Mouse (Mus musculus) forebrain, postnatal 0 days (tissue): ENCODE measurements around the gene Tas2r119. TPM values are rescaled to one million over a fixed set of nuclear protein-coding genes. Genes with fewer than 3 reads are reported as not detected.
"Not testable (repeated sequence)": the region's sequence is repeated elsewhere in the genome, so short reads cannot be mapped to it uniquely, and the experiment has no call there.

ENCODE experiments used
- ATAC-seq: fragments of 200-750 bp; cut with Nextera tagmentation; 2 replicates; pipeline ENCODE4 v1.8.0; 2017; ENCODE audit warnings: mild to moderate bottlenecking, moderate library complexity
- DNase-seq: peaks from one replicate; pipeline ENCODE4 v3.0.0-alpha.2; 2015
- H3K27ac ChIP-seq: fragments of 300-500 bp; sonication (generic); 2 replicates; pipeline ENCODE4 v1.5.1; 2014; ENCODE audit warnings: low read depth, mild to moderate bottlenecking, antibody characterized with exemption, low read length, moderate library complexity, mixed read lengths
- H3K27me3 ChIP-seq: fragments of 300-500 bp; sonication (generic); 2 replicates; pipeline ENCODE4 v1.6.1; 2014; ENCODE audit warnings: mild to moderate bottlenecking, low read length, mixed read lengths; ENCODE audit not compliant: insufficient read depth
- H3K36me3 ChIP-seq: fragments of 300-500 bp; sonication (generic); 2 replicates; pipeline ENCODE4 v1.6.1; 2014; ENCODE audit warnings: mild to moderate bottlenecking, moderate library complexity; ENCODE audit not compliant: insufficient read depth
- H3K4me1 ChIP-seq: fragments of 300-500 bp; sonication (generic); 2 replicates; pipeline ENCODE4 v1.6.1; 2014; ENCODE audit warnings: antibody characterized with exemption; ENCODE audit not compliant: insufficient read depth
- H3K4me2 ChIP-seq: fragments of 300-500 bp; sonication (generic); 2 replicates; pipeline ENCODE4 v1.6.1; 2014; ENCODE audit warnings: low read depth, mild to moderate bottlenecking, moderate library complexity
- H3K4me3 ChIP-seq: fragments of 300-500 bp; sonication (generic); 2 replicates; pipeline ENCODE4 v1.5.1; 2014; ENCODE audit warnings: low read depth, low read length, mixed read lengths
- H3K9ac ChIP-seq: fragments of 300-500 bp; sonication (generic); 2 replicates; pipeline ENCODE4 v1.6.1; 2014; ENCODE audit warnings: mild to moderate bottlenecking
- H3K9me3 ChIP-seq: fragments of 300-500 bp; sonication (generic); 2 replicates; pipeline ENCODE4 v1.6.1; 2016; ENCODE audit warnings: low read length
- CTCF ChIP-seq: sonication (generic); IDR thresholded peaks from 2 replicates; pipeline ENCODE4 v1.5.1; 2016; ENCODE audit warnings: antibody characterized with exemption, control low read depth, low read depth
- WGBS: fragments of 180-500 bp; shearing (Covaris S2); extraction: QIAGEN DNeasy Blood & Tissue Kit; methylation state at CpG from one replicate; pipeline ENCODE4 v1.1.7; 2014; 5-methylcytosine and 5-hydroxymethylcytosine counted together
- polyA plus RNA-seq: library from polyadenylated mRNA; unstranded; fragments of >200 nt; fragmentation: Nextera tagmentation; extraction: Ambion mirVana; gene quantifications from 2 replicates; pipeline ENCODE4 v1.2.1, GENCODE M21; 2015
- total RNA-seq: library from RNA; depleted of rRNA; stranded (reverse); fragments of >200 nt; gene quantifications from 2 replicates; pipeline ENCODE4 v1.2.3, GENCODE M21; 2014

Tas2r119 gene
- total and polyA plus RNA-seq, 2 experiments from 2014 or later, result not detected

GRCm38 (mm10) chr15:32190436-32190835 is 13.3 kb downstream of the Tas2r119 start:
- Histone ChIP-seq H3K9me3 (no peaks in the 10 kb centered on the region), H3K4me2 (no peak overlapping the region), H3K4me3 (no peak overlapping the region), H3K4me1 (no peaks in the 10 kb centered on the region), H3K9ac (no peak overlapping the region), H3K36me3 (no peaks in the 10 kb centered on the region), H3K27me3 (no peaks in the 10 kb centered on the region), H3K27ac (no peak overlapping the region)
- no peak for DNase-seq
- WGBS, result 90% methylated on average over 6 of the region's 6 CpGs
- no peak for TF ChIP-seq CTCF
- no peak for ATAC-seq

- Histone ChIP-seq H3K27ac (no peak overlapping the region), H3K9ac (no peak overlapping the region), H3K27me3 (no peaks in the 10 kb centered on the region), H3K36me3 (no peaks in the 10 kb centered on the region), H3K4me2 (no peak overlapping the region), H3K4me1 (no peaks in the 10 kb centered on the region), H3K4me3 (no peak overlapping the region), H3K9me3 (no peaks in the 10 kb centered on the region)
- WGBS, result 70% methylated on average over 1 of the region's 1 CpGs
- TF ChIP-seq CTCF, result no peak
- ATAC-seq (no peak), DNase-seq (no peak)
Observed at GRCm38 (mm10) chr15:32192948-32193347, 15.9 kb downstream of the Tas2r119 start.

GRCm38 (mm10) chr15:32198076-32198475 is 21.0 kb downstream of the Tas2r119 start:
- Histone ChIP-seq H3K4me1 (no peaks in the 10 kb centered on the region; the same call in 1 of the 2 replicates), H3K27me3 (no peaks in the 10 kb centered on the region), H3K4me2 (no peak overlapping the region), H3K4me3 (no peak overlapping the region), H3K27ac (no peak overlapping the region), H3K9me3 (no peaks in the 10 kb centered on the region), H3K36me3 (no peaks in the 10 kb centered on the region), H3K9ac (no peak overlapping the region)
- no peak for TF ChIP-seq CTCF
- ATAC-seq (no peak), DNase-seq (no peak)
- WGBS, result 76% methylated on average over 9 of the region's 9 CpGs

GRCm38 (mm10) chr15:32198561-32198960 is 21.5 kb downstream of the Tas2r119 start:
- WGBS, result 66% methylated on average over 5 of the region's 5 CpGs
- no peak for ATAC-seq

GRCm38 (mm10) chr15:32203242-32203641 is 26.2 kb downstream of the Tas2r119 start:
- Histone ChIP-seq H3K9ac (no peak overlapping the region), H3K4me3 (no peak overlapping the region), H3K27ac (no peak overlapping the region), H3K27me3 (no peaks in the 10 kb centered on the region), H3K36me3 (no peaks in the 10 kb centered on the region), H3K9me3 (no peaks in the 10 kb centered on the region), H3K4me2 (no peak overlapping the region), H3K4me1 (no peaks in the 10 kb centered on the region; the same call in 1 of the 2 replicates)
- 79% methylated on average over 5 of the region's 5 CpGs for WGBS
- DNase-seq (peak; percentile 11), ATAC-seq (no peak)
- TF ChIP-seq CTCF, result 0 out of 2 replicates have a peak, but pooled peaks have one; percentile 14

More at GRCm38 (mm10) chr15:32198561-32198960, 21.5 kb downstream of the Tas2r119 start:
- DNase-seq, result no peak
- no peaks in the 10 kb centered on the region for H3K9me3 ChIP-seq
- H3K9ac ChIP-seq, result no peak overlapping the region
- H3K27me3 ChIP-seq, result no peaks in the 10 kb centered on the region
- no peak overlapping the region for H3K4me2 ChIP-seq
- no peak for TF ChIP-seq CTCF
- H3K36me3 ChIP-seq, result no peaks in the 10 kb centered on the region
- no peak overlapping the region for H3K4me3 ChIP-seq
- no peak overlapping the region for H3K27ac ChIP-seq
- no peaks in the 10 kb centered on the region; the same call in 1 of the 2 replicates for H3K4me1 ChIP-seq

GRCm38 (mm10) chr15:32204908-32205307 is 27.8 kb downstream of the Tas2r119 start:
- DNase-seq (no peak), ATAC-seq (peak; percentile 50)
- WGBS, result 84% methylated on average over 10 of the region's 10 CpGs
- no peaks in the 10 kb centered on the region for H3K4me1 ChIP-seq
- no peaks in the 10 kb centered on the region for H3K9me3 ChIP-seq
- no peak for TF ChIP-seq CTCF
- no peaks in the 10 kb centered on the region for H3K27me3 ChIP-seq
- no peak overlapping the region for H3K4me3 ChIP-seq
- no peak overlapping the region for H3K4me2 ChIP-seq
- H3K9ac ChIP-seq, result no peak overlapping the region
- H3K36me3 ChIP-seq, result no peaks in the 10 kb centered on the region
- no peak overlapping the region for H3K27ac ChIP-seq

- H3K36me3 ChIP-seq, H3K4me1 ChIP-seq, H3K9ac ChIP-seq, H3K9me3 ChIP-seq, H3K4me3 ChIP-seq, DNase-seq, H3K27me3 ChIP-seq, H3K4me2 ChIP-seq, H3K27ac ChIP-seq, ATAC-seq: not testable (repeated sequence)
- WGBS, result 92% methylated on average over 10 of the region's 10 CpGs
Observed at GRCm38 (mm10) chr15:32214687-32215086, 37.6 kb downstream of the Tas2r119 start.
